Mouse (Mus musculus) right cerebral cortex, adult 18-20 months (tissue): ENCODE data around the gene Mllt10.

ENCODE experiments used
- DNase-seq: peaks from one replicate; pipeline ENCODE4 v3.0.0; 2022; ENCODE audit warnings: mixed read lengths

Mllt10 gene

GRCm38 (mm10) chr2:18055016-18055928 lies at the start of gene Mllt10:
Gene Mllt10 (plus strand): TSS chr2:18055237.
- DNase-seq = no peak

- DNase-seq = no peak
Observed at GRCm38 (mm10) chr2:18011226-18011625, 43.8 kb upstream of the Mllt10 start.

DNA sequence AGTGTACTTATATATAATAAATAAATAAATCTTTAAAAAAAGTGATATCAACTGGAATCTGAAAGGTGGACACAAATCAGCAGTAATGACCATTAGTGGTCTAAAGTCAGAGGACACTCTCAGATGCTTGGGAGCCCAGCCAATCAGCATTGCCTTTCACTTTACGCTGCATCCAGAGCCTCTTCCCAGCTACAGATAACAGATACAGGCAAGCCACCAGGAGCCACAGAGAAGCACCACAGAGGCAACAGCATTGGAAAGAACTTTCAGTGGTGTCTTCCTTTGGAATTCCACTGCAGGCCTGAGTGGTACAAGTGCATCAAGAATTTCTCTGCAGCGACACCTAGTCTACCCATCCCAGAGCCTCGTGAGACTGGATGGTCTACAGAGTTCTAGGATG lies 42.2 kb upstream of the Mllt10 start:
- DNase-seq = no peak

GRCm38 (mm10) chr2:18015581-18015980 lies 39.5 kb upstream of the Mllt10 start:
- no peak for DNase-seq

DNA sequence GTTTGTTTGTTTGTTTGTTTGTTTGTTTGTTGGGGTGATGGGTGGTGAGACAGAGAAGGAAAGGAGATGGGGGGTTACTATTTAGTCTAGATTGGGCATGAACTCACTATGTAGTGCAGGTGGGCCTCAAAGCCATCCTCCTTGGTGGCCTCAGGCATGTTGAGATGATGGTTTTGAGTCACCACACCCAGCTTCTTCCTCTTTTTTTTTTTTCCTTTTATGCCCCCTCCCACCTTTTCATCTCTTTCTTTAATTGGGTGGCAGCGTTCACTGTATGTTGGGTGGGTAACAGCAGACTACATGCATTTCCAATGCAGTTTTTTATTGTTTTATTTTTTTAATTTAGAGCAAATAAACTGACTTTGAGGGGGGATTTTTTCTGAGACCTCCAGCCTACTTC lies 38.4 kb upstream of the Mllt10 start:
- DNase-seq = no peak

- no peak for DNase-seq
Observed at GRCm38 (mm10) chr2:18017321-18017720, 37.7 kb upstream of the Mllt10 start.

- DNase-seq = no peak
Observed at GRCm38 (mm10) chr2:18019122-18019521, 35.9 kb upstream of the Mllt10 start.

GRCm38 (mm10) chr2:18022886-18023285 lies 32.2 kb upstream of the Mllt10 start:
- DNase-seq = no peak

DNA sequence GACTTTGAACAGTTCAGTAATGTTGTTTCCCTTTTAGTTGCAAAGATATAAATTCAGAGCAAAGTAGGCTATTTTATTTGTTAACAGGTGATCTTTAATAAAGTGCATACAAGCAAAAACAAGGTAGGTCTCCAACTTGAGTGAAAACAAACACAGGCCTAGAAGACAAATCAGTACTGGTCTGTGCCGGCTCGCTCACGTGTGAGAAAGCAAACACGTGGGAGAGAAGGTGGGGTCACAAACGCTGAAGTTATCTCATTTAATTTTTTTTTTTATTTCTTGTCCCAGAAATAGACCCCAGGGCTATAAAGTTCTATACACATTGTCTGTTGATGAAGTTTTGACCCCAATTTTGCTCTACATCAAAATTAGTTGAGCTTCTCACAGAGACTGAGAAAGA lies 29.9 kb upstream of the Mllt10 start:
- DNase-seq = no peak

- no peak for DNase-seq
Observed at GRCm38 (mm10) chr2:18025781-18026115, 29.3 kb upstream of the Mllt10 start.

DNA sequence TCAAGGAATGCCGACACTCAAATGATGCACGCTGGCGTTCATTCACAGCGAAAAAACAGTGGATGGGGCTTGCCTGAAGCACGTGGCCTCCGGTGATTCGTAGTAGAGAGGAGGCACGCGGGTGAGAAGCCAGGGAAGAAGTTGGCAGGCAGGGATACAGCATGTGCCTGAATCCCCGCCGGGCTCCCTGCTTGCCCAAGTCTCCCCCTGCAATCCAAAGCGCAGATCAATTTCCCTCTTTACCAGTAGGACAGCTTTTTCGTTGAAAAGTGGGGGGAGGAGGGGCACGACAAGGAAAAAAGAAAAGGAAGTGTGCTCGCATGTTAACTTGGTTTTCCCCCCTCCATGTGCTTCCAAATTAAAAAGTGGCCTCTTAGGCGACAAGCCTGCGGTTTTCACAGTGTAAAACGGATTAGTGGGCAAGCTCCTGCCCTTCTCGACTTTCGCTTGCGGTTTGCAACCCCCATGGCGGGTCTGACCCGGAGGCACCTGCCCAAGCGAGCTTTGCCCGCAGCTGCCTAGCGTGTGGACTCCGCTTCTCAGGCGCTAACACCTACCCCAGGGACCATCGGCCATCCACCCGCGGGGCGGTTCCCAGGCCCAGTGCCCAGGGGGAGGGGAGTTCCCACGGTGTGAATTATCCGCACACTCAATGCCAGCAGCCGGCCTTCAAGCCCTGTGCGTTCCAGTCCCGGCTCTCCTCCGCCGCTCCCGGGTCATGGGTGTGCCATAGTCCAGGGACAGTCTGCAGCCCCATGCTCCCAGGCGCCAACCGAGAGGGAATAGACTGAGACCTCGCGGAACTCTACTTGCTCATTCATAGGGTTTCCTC lies 28.7 kb upstream of the Mllt10 start:
- DNase-seq = peak; percentile 43

DNA sequence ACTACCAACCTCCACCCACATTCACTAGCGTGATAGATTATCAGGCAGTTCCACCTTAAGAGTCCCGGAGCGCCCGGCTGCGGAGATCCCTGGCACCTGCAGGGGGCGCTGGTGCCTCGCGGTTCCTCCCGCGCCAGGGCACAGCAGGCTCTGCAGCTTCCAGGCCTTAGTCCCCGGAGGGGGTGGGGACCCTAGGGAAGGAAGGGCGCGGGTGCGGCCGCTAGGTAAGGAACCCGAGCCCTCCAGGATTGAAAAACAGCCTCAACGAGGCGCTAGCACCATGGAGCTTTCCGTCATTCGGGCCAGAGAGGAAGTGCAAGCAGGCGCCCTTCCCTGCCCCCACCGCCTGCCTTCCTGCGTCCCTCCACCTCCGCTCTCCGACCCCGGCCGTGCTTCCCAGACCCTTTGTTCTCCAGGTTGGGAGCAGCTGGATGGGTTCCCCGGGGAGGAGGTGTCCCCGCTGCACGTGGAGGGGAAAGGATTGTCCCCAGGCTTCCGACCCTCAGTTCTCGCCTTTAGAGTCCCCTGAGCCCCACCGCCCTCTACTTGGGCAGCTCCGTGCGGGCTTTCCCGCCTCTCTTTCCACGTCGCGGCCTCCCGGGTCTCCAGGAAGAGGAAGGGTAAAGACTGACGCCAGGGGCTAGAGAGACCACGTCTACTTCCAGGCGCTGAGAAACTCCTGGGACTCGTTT lies 27.4 kb upstream of the Mllt10 start:
- peak; percentile 93 for DNase-seq

- DNase-seq = peak; percentile 86
Observed at GRCm38 (mm10) chr2:18028140-18029021, 26.7 kb upstream of the Mllt10 start.

DNA sequence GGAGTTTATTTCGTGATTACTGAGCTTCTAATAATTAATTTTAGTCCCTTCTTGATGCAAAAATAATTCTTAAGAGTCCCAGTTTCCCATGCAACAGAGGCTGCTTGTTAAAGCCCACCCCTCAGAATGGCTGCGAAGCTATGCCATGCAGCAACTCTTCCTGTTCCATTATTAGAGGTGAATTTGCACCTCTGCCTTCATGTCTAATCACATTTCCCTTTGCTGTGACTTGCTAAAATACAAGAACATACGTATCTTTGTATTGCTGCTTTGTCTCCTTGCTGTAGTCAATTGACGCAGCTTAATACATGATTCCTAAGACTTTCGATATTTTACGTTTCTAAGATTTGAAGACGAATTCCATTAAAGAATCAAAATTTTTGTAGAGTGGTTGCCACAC lies 25.4 kb upstream of the Mllt10 start:
- no peak for DNase-seq

GRCm38 (mm10) chr2:18030581-18030980 lies 24.5 kb upstream of the Mllt10 start:
- no peak for DNase-seq

- DNase-seq = no peak
Observed at GRCm38 (mm10) chr2:18031271-18031821, 23.7 kb upstream of the Mllt10 start.

DNA sequence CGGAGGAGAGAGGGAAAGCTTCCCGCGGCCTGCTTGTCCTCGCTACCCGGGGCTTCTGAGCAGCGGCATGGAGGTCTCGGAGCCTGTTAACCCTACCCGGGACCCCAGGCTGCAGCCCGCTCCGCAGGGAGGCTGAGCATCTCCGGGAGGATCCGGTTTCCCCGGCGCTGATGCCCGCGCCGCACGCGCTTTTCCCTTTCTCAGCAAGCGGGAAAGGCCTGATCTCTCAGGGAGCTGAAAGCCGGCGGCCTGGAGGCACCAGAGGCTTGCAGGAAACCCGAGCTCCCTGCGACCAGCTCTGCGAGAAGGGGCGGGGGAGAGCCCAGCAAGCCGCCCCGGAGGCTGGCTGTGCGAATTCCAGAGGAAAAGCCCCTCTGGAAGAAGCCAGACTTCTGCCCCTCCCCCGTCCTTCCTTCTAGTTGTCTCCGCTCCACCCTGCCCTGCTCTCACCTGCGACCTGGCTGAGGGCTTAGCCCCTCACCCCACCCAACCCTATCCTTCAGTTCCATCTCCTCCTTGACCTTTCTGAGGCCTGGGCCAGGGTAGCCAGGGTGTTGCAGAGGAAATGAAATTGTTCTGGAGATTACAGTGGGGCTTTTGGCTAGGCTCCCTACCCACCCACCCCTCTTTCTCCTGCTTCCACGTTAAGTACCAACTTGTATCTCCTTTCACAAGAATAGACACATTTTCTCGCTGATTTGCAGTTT lies 23.1 kb upstream of the Mllt10 start:
- no peak for DNase-seq

DNA sequence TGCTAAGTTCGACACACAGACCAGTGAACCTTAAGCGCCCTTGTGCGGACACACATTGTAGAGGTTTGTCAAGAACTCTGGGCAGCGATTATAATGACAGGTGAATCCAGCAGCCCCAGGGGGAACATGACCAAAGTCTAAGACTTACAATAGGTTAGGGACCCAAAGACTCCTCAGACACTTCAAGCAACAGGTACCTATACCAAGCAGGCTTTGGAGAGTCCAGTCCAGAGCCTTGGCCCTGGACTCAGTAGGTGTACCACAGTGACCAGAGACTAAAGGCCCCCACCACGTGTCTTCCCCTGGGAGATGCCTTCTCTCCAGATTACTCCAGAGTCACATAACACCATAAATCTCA lies 22.5 kb upstream of the Mllt10 start:
- no peak for DNase-seq

GRCm38 (mm10) chr2:18033166-18034108 lies 21.6 kb upstream of the Mllt10 start:
- DNase-seq = no peak
